Mouse (Mus musculus): ENCODE measurements at regions not wholly inside any gene's neighbourhood (a gene's known extent, or its start where the extent isn't known, plus 50 kb on each side); places are given as distances from the start of the nearest gene placed in this dataset.
A peak's percentile ranks its signal among the peaks of the same experiment; 100 is the strongest.

DNA sequence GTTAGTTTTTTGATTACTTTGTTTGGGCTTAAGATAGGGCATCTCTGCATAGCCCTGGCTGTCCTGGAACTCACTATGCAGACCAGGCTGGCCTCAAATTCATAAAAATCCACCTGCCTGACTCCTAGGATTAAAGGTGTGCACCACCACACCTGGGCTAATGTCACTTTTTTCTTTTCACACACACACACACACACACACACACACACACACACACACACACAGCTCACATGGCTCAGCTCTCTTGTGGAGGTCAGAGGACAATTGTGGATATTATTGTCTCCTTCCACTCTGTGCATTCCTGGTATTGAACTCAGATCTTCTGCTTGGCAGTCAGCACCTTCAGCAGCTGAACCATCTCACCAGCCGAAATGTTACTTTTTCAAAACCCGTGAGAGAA lies 110.5 kb upstream of the Egln3 start:
- H3K4me3 ChIP-seq (ENCODE audit: low read depth, low read length) = no peak overlapping the region

DNA sequence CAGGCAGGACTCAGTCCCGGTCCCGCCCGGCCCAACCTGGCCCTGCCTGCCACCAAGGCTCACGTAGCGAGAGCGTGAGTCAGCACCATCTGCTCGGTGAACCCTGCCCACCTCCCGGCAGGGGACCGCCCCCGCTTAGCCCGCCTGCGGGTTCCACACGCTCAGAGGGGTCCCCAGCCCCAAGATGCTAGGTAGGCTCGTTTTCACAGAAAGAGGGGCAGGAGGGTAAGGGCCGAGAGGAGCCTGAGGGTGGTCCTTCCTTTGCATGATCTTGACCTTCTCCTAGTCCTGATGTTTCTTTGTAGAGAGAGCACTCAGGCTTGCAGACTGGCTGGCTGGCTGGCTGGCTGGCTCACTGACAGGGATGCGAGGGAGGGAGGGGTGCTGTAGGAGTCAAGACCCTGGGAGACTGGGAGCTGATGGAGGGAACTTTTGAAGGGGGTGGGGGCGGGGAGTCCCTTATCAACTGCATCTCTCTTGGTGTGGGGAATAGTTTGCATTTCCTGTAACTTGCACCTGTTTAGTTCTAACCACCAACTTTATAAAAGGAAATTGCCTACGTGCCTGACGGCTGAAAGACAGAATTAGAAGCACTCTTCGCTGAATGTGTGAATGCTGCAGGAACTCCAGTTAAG lies 109.7 kb upstream of the Egln3 start:
- WGBS = under 1% methylated on average over 20 of the region's 20 CpGs
- no peak for TF ChIP-seq CTCF (IDR thresholded peaks at IDR 0.05; ENCODE audit: extremely low read depth, insufficient read length, insufficient replicate concordance, low read depth, low read length)
- peak; percentile 72 for TF ChIP-seq POLR2A (IDR thresholded peaks at IDR 0.05; ENCODE audit: low read depth, low read length)
- no peaks in the 10 kb centered on the region for H3K36me3 ChIP-seq (ENCODE audit: control insufficient read depth, insufficient read depth, low read length)
- H3K4me3 ChIP-seq (ENCODE audit: low read depth, low read length) = peak overlapping the region; percentile 67
- H3K27me3 ChIP-seq (ENCODE audit: control insufficient read depth, insufficient read depth, low read length) = no peaks in the 10 kb centered on the region
- H3K27ac ChIP-seq (ENCODE audit: insufficient read depth, low read depth, low read length) = peak overlapping the region; percentile 96
- peaks cover 25% of the 10 kb centered on the region for H3K4me1 ChIP-seq (ENCODE audit: control insufficient read depth, insufficient read depth, insufficient read length, low read length)

More for the DNA sequence above, 110.5 kb upstream of the Egln3 start:
- Histone ChIP-seq H3K27ac (ENCODE audit: insufficient read depth, low read depth, low read length) (peak overlapping the region; percentile 50), H3K4me1 (ENCODE audit: control insufficient read depth, insufficient read depth, insufficient read length, low read length) (peaks cover 25% of the 10 kb centered on the region), H3K36me3 (ENCODE audit: control insufficient read depth, insufficient read depth, low read length) (no peaks in the 10 kb centered on the region), H3K27me3 (ENCODE audit: control insufficient read depth, insufficient read depth, low read length) (no peaks in the 10 kb centered on the region)
- TF ChIP-seq CTCF (IDR thresholded peaks at IDR 0.05; ENCODE audit: extremely low read depth, insufficient read length, insufficient replicate concordance, low read depth, low read length) (no peak), POLR2A (IDR thresholded peaks at IDR 0.05; ENCODE audit: low read depth, low read length) (no peak)
- 83% methylated on average over 2 of the region's 2 CpGs for whole genome bisulfite sequencing

DNA sequence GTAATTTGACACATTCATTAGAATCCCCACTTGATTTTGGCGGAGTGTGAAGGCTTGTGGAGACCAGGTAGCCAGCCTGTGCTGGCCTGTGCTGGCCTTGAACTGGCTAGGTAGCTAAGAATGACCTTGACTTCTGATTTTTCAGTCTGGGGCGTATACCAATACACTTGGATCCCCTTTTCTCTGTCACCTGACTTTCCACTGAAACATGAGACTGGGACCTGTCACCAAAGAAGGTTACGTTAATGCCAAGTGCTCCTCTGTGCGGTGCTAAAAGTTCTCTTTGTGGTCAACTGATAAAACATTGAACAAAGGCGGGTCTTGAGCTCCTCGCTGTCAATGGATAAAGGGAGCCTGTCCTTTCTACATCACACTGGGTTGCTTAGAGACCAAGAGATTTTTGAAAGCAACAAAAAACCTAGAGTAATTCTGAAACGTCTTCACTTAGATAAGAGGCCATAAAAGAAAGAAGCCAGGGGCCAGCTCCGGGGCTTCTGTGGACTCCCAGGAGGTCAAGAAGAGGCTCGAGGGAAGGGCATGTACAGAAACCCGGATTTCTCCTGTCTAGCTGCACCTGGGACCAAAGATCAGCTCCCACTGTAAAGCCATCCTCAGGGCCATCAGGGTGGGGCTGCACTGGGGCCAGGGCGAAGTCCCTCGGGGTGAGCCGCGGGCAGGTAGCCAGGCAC lies 109.0 kb upstream of the Egln3 start:
- 13% methylated on average over 14 of the region's 14 CpGs for WGBS
- Histone ChIP-seq H3K27ac (ENCODE audit: insufficient read depth, low read depth, low read length) (peak overlapping the region; percentile 90), H3K4me3 (ENCODE audit: low read depth, low read length) (peak overlapping the region; percentile 67), H3K4me1 (ENCODE audit: control insufficient read depth, insufficient read depth, insufficient read length, low read length) (peaks cover 25% of the 10 kb centered on the region), H3K27me3 (ENCODE audit: control insufficient read depth, insufficient read depth, low read length) (no peaks in the 10 kb centered on the region), H3K36me3 (ENCODE audit: control insufficient read depth, insufficient read depth, low read length) (no peaks in the 10 kb centered on the region)
- TF ChIP-seq POLR2A (IDR thresholded peaks at IDR 0.05; ENCODE audit: low read depth, low read length) (no peak), CTCF (IDR thresholded peaks at IDR 0.05; ENCODE audit: extremely low read depth, insufficient read length, insufficient replicate concordance, low read depth, low read length) (no peak)

DNA sequence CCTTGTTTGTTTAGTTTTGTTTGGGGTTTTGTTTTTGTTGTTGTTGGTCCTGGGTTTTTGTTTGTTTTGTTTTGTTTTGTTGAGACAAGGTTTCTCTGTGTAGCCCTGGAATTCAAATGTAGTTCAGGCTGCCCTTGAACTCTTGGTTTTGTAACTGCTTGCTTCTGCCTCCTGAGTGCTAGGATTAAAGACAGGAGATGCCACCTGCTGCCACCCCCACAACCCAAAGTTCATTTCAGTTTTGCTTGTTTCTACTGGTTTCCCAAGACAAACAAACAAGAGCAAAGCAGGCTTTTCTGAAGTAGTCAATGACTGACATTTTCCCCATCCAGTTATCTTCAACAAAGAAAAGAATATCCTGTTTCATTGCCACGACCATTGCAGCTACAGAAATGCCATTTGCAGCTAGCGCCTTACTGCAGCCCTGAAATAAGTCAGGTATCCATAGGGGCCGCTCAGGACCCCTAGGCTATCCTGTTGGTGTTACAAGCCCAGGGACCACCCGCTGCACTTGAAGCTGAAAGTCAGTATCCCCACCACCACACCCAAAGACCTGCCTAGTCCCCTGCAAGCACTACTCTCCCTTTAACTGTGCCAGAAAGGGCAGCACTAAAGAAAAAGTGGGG lies 108.3 kb upstream of the Egln3 start:
- Histone ChIP-seq H3K4me1 (ENCODE audit: control insufficient read depth, insufficient read depth, insufficient read length, low read length) (peaks cover 25% of the 10 kb centered on the region), H3K36me3 (ENCODE audit: control insufficient read depth, insufficient read depth, low read length) (no peaks in the 10 kb centered on the region), H3K27me3 (ENCODE audit: control insufficient read depth, insufficient read depth, low read length) (no peaks in the 10 kb centered on the region), H3K4me3 (ENCODE audit: low read depth, low read length) (no peak overlapping the region), H3K27ac (ENCODE audit: insufficient read depth, low read depth, low read length) (peak overlapping the region; percentile 90)
- 64% methylated on average over 4 of the region's 4 CpGs for WGBS
- no peak for TF ChIP-seq CTCF (IDR thresholded peaks at IDR 0.05; ENCODE audit: extremely low read depth, insufficient read length, insufficient replicate concordance, low read depth, low read length)
- TF ChIP-seq POLR2A (IDR thresholded peaks at IDR 0.05; ENCODE audit: low read depth, low read length) = no peak

DNA sequence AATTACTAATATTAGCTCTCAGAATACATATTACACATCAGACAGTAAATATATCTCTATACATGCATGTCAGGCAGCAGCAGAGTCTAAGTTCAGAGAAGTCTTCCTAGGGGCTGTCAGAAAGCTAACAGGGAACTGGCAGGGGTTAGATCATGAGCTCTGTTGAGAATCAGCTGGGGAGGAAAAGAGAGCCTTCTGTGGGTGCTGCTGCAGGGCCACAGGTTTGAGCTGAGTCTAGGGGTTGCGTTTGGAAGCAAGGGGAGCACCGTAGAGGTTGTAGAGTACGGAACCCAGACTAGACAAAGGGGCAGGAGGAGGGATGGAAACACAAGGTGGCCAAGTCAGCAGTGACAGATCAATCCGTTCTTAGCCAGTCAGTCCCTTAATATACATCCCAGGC lies 106.2 kb upstream of the Egln3 start:
- Histone ChIP-seq H3K4me3 (ENCODE audit: low read depth, low read length) (no peak overlapping the region), H3K36me3 (ENCODE audit: control insufficient read depth, insufficient read depth, low read length) (no peaks in the 10 kb centered on the region), H3K27me3 (ENCODE audit: control insufficient read depth, insufficient read depth, low read length) (no peaks in the 10 kb centered on the region), H3K4me1 (ENCODE audit: control insufficient read depth, insufficient read depth, insufficient read length, low read length) (peaks cover 17% of the 10 kb centered on the region; the same call in 1 of the 2 replicates), H3K27ac (ENCODE audit: insufficient read depth, low read depth, low read length) (no peak overlapping the region)
- 89% methylated on average over 4 of the region's 4 CpGs for WGBS
- no peak for TF ChIP-seq POLR2A (IDR thresholded peaks at IDR 0.05; ENCODE audit: low read depth, low read length)
- TF ChIP-seq CTCF (IDR thresholded peaks at IDR 0.05; ENCODE audit: extremely low read depth, insufficient read length, insufficient replicate concordance, low read depth, low read length) = no peak

DNA sequence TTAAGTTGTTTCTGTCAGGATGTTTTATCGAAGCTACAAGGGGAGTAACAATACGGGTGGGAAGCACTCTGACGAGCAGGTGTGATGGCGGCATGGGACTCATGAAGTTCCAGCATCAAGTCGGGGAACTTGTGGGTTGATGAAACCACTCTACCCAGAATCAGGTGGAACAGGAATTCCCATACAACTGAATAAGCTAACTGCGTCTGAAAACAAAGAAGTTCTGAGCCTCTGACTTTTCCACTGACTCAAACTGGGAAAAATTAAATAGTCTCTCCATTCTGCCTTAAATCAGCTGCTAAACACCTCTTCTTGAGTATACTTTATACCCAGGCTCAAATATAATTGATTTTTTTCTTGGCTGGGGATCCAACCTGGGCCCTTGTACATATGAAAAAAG lies 105.6 kb upstream of the Egln3 start:
- Histone ChIP-seq H3K4me3 (ENCODE audit: low read depth, low read length) (no peak overlapping the region), H3K27ac (ENCODE audit: insufficient read depth, low read depth, low read length) (no peak overlapping the region), H3K27me3 (ENCODE audit: control insufficient read depth, insufficient read depth, low read length) (no peaks in the 10 kb centered on the region), H3K36me3 (ENCODE audit: control insufficient read depth, insufficient read depth, low read length) (no peaks in the 10 kb centered on the region), H3K4me1 (ENCODE audit: control insufficient read depth, insufficient read depth, insufficient read length, low read length) (peaks cover 16% of the 10 kb centered on the region; the same call in 1 of the 2 replicates)
- WGBS = 87% methylated on average over 6 of the region's 6 CpGs
- TF ChIP-seq POLR2A (IDR thresholded peaks at IDR 0.05; ENCODE audit: low read depth, low read length) (no peak), CTCF (IDR thresholded peaks at IDR 0.05; ENCODE audit: extremely low read depth, insufficient read length, insufficient replicate concordance, low read depth, low read length) (no peak)

DNA sequence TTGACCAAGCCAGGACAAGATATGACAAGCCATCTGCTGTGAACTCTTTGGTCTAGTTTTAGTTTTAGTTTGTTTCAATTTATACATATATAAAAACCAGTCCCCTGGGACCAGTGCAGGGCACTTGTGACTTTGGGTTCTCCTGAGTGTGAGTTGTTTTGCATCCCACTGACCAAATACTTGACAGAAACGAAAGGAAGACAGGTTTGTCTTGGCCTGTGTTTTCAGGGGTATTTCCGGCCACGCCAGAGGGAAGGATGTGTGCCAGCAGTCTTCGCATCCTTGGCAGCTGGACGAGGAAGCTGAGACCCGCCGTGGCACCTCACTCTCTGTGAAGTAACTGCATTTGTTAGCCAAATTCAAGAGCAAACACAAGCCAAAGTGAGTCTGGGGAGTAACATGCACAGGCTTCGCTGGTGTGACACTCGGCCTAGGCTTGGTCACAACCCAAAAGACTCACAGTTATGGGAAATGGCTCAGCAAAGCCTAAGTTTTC lies 101.5 kb upstream of the Egln3 start:
- peaks cover 2% of the 10 kb centered on the region; the same call in 1 of the 2 replicates for H3K4me1 ChIP-seq (ENCODE audit: control insufficient read depth, insufficient read depth, insufficient read length, low read length)
- no peak overlapping the region for H3K27ac ChIP-seq (ENCODE audit: insufficient read depth, low read depth, low read length)
- no peaks in the 10 kb centered on the region for H3K27me3 ChIP-seq (ENCODE audit: control insufficient read depth, insufficient read depth, low read length)
- no peak overlapping the region for H3K4me3 ChIP-seq (ENCODE audit: low read depth, low read length)
- no peak for TF ChIP-seq POLR2A (IDR thresholded peaks at IDR 0.05; ENCODE audit: low read depth, low read length)
- no peak for TF ChIP-seq CTCF (IDR thresholded peaks at IDR 0.05; ENCODE audit: extremely low read depth, insufficient read length, insufficient replicate concordance, low read depth, low read length)
- WGBS = 46% methylated on average over 9 of the region's 9 CpGs
- no peaks in the 10 kb centered on the region for H3K36me3 ChIP-seq (ENCODE audit: control insufficient read depth, insufficient read depth, low read length)
